Mouse (Mus musculus) forebrain, embryonic 16.5 days (tissue): ENCODE results near the gene Cfap46. TPM values are rescaled to one million over a fixed set of nuclear protein-coding genes. Genes with fewer than 3 reads are reported as not detected.
A peak's percentile ranks its signal among the peaks of the same experiment; 100 is the strongest.

Source experiments
- ATAC-seq: fragments of 200-750 bp; cut with Nextera tagmentation; 2 replicates; pipeline ENCODE4 v1.8.0; 2017; ENCODE audit warnings: mild to moderate bottlenecking, moderate library complexity
- H3K27ac ChIP-seq: fragments of 300-500 bp; sonication (generic); 2 replicates; pipeline ENCODE4 v1.5.1; 2014; ENCODE audit warnings: low read length, control low read depth
- H3K27me3 ChIP-seq: fragments of 300-500 bp; sonication (generic); replicated peaks from 2 replicates; pipeline ENCODE4 v1.6.1; 2014; ENCODE audit warnings: low read length; ENCODE audit not compliant: control insufficient read depth, insufficient read depth
- H3K36me3 ChIP-seq: fragments of 300-500 bp; sonication (generic); 2 replicates; pipeline ENCODE4 v1.6.1; 2014; ENCODE audit not compliant: control insufficient read depth, insufficient read depth
- H3K4me1 ChIP-seq: fragments of 300-500 bp; sonication (generic); replicated peaks from 2 replicates; pipeline ENCODE4 v1.6.1; 2014; ENCODE audit warnings: low read length; ENCODE audit not compliant: control insufficient read depth, insufficient read depth
- H3K4me2 ChIP-seq: fragments of 300-500 bp; sonication (generic); 2 replicates; pipeline ENCODE4 v1.6.1; 2014; ENCODE audit warnings: mild to moderate bottlenecking, low read length, control low read depth
- H3K4me3 ChIP-seq: fragments of 300-500 bp; sonication (generic); replicated peaks from 2 replicates; pipeline ENCODE4 v1.5.1; 2014; ENCODE audit warnings: mild to moderate bottlenecking, low read length, control low read depth
- H3K9ac ChIP-seq: fragments of 300-500 bp; sonication (generic); replicated peaks from 2 replicates; pipeline ENCODE4 v1.6.1; 2014; ENCODE audit warnings: low read depth, low read length, control low read depth
- H3K9me3 ChIP-seq: fragments of 300-500 bp; sonication (generic); 2 replicates; pipeline ENCODE4 v1.6.1; 2016; ENCODE audit warnings: low read length; ENCODE audit not compliant: control insufficient read depth
- WGBS: fragments of 180-500 bp; shearing (Covaris S2); extraction: QIAGEN DNeasy Blood & Tissue Kit; methylation state at CpG from one replicate; pipeline ENCODE4 v1.1.7; 2014; 5-methylcytosine and 5-hydroxymethylcytosine counted together
- polyA plus RNA-seq: library from polyadenylated mRNA; unstranded; fragments of >200 nt; fragmentation: Nextera tagmentation; extraction: Ambion mirVana; gene quantifications from 2 replicates; pipeline ENCODE4 v1.2.1, GENCODE M21; 2015

The Cfap46 gene
- polyA plus RNA-seq, 1 experiment from 2014 or later = 1.9 TPM

- peaks cover 91% of the 10 kb centered on the region for H3K27me3 ChIP-seq
- H3K27ac ChIP-seq = no peak overlapping the region
- WGBS = 2% methylated on average over 53 of the region's 53 CpGs
- H3K9ac ChIP-seq = no peak overlapping the region
- peak; percentile 21; the same call in 1 of the 2 replicates for ATAC-seq
- no peaks in the 10 kb centered on the region for H3K9me3 ChIP-seq
- H3K4me1 ChIP-seq = peaks cover 29% of the 10 kb centered on the region
- no peaks in the 10 kb centered on the region for H3K36me3 ChIP-seq
- no peak overlapping the region for H3K4me2 ChIP-seq
- H3K4me3 ChIP-seq = no peak overlapping the region
Observed at GRCm38 (mm10) chr7:139584221-139585175, 99.1 kb downstream of the Cfap46 start.

- Histone ChIP-seq H3K4me1 (peaks cover 29% of the 10 kb centered on the region), H3K36me3 (no peaks in the 10 kb centered on the region), H3K4me2 (no peak overlapping the region), H3K4me3 (no peak overlapping the region), H3K9me3 (no peaks in the 10 kb centered on the region), H3K27me3 (peaks cover 88% of the 10 kb centered on the region), H3K27ac (no peak overlapping the region), H3K9ac (no peak overlapping the region)
- WGBS = 10% methylated on average over 17 of the region's 17 CpGs
- no peak for ATAC-seq
Observed at GRCm38 (mm10) chr7:139583094-139583737, 100.4 kb downstream of the Cfap46 start.

- Histone ChIP-seq H3K36me3 (no peaks in the 10 kb centered on the region), H3K9ac (no peak within 1 kb of the TSS), H3K4me2 (peak within 1 kb of the TSS; percentile 48), H3K27me3 (peaks cover 87% of the 10 kb centered on the region), H3K9me3 (no peaks in the 10 kb centered on the region), H3K4me1 (peaks cover 29% of the 10 kb centered on the region), H3K4me3 (peak within 1 kb of the TSS; percentile 32), H3K27ac (no peak within 1 kb of the TSS)
- WGBS = under 1% methylated on average over 45 of the region's 56 CpGs
- peak; percentile 26; the same call in 1 of the 2 replicates for ATAC-seq
Observed at GRCm38 (mm10) chr7:139582595-139582994, 101.0 kb downstream of the Cfap46 start, which contains the start of gene Nkx6-2. Gene Nkx6-2, minus strand, starts transcription at chr7:139582797.

GRCm38 (mm10) chr7:139581801-139582571, 101.6 kb downstream of the Cfap46 start:
- H3K9ac ChIP-seq = no peak overlapping the region
- WGBS = 1% methylated on average over 77 of the region's 82 CpGs
- H3K36me3 ChIP-seq = no peaks in the 10 kb centered on the region
- H3K9me3 ChIP-seq = no peaks in the 10 kb centered on the region
- H3K4me3 ChIP-seq = peak overlapping the region; percentile 32
- H3K27me3 ChIP-seq = peaks cover 80% of the 10 kb centered on the region
- ATAC-seq = peak; percentile 49
- H3K27ac ChIP-seq = no peak overlapping the region
- H3K4me2 ChIP-seq = peak overlapping the region; percentile 48
- H3K4me1 ChIP-seq = peaks cover 29% of the 10 kb centered on the region

GRCm38 (mm10) chr7:139580851-139581775, 102.5 kb downstream of the Cfap46 start:
- WGBS = 2% methylated on average over 78 of the region's 78 CpGs
- Histone ChIP-seq H3K4me3 (peak overlapping the region; percentile 32), H3K4me1 (peaks cover 29% of the 10 kb centered on the region), H3K36me3 (no peaks in the 10 kb centered on the region), H3K27me3 (peaks cover 72% of the 10 kb centered on the region), H3K27ac (no peak overlapping the region), H3K9me3 (no peaks in the 10 kb centered on the region), H3K4me2 (peak overlapping the region; percentile 32), H3K9ac (no peak overlapping the region)
- no peak for ATAC-seq

- no peak for ATAC-seq
- Histone ChIP-seq H3K4me2 (no peak overlapping the region), H3K4me1 (peaks cover 21% of the 10 kb centered on the region), H3K9me3 (no peaks in the 10 kb centered on the region), H3K27me3 (peaks cover 55% of the 10 kb centered on the region), H3K9ac (no peak overlapping the region), H3K27ac (no peak overlapping the region), H3K36me3 (no peaks in the 10 kb centered on the region), H3K4me3 (no peak overlapping the region)
- 63% methylated on average over 21 of the region's 21 CpGs for WGBS
Observed at GRCm38 (mm10) chr7:139579261-139579905, 104.2 kb downstream of the Cfap46 start.

GRCm38 (mm10) chr7:139576064-139576686, 107.4 kb downstream of the Cfap46 start:
- H3K27me3 ChIP-seq = peaks cover 27% of the 10 kb centered on the region
- no peak overlapping the region for H3K4me2 ChIP-seq
- no peak overlapping the region for H3K27ac ChIP-seq
- WGBS = 90% methylated on average over 16 of the region's 16 CpGs
- no peak overlapping the region for H3K4me3 ChIP-seq
- H3K9me3 ChIP-seq = no peaks in the 10 kb centered on the region
- no peak for ATAC-seq
- H3K9ac ChIP-seq = no peak overlapping the region
- no peaks in the 10 kb centered on the region for H3K36me3 ChIP-seq
- peaks cover under 1% of the 10 kb centered on the region for H3K4me1 ChIP-seq

GRCm38 (mm10) chr7:139572665-139573064, 111.0 kb downstream of the Cfap46 start:
- Histone ChIP-seq H3K4me2 (no peak overlapping the region), H3K27ac (no peak overlapping the region), H3K36me3 (no peaks in the 10 kb centered on the region), H3K27me3 (no peaks in the 10 kb centered on the region; the same call in 1 of the 2 replicates), H3K4me3 (no peak overlapping the region), H3K9ac (no peak overlapping the region), H3K4me1 (no peaks in the 10 kb centered on the region), H3K9me3 (no peaks in the 10 kb centered on the region)
- WGBS = 88% methylated on average over 3 of the region's 3 CpGs
- ATAC-seq = no peak
